Mouse (Mus musculus) CH12.LX (cell line): ENCODE measurements around the gene Cyfip2.
A peak's percentile ranks its signal among the peaks of the same experiment; 100 is the strongest.

Source experiments
- CHD2 ChIP-seq: IDR thresholded peaks from 2 replicates; pipeline ENCODE4 v1.6.1; 2011; ENCODE audit warnings: low read length, improper control_type of control experiment
- CTCF ChIP-seq, 2 experiments: IDR thresholded peaks in 1 of 2; conservative IDR thresholded peaks in 1 of 2; 2 replicates each; pipeline ENCODE4 v1.5.1; 2011 to 2012; ENCODE audit warnings: low read depth in 2 of 2, low read length in 2 of 2, improper control_type of control experiment in 1 of 2, inconsistent platforms in 1 of 2, mild to moderate bottlenecking in 1 of 2, moderate library complexity in 1 of 2
- E2F4 ChIP-seq: IDR thresholded peaks from 2 replicates; pipeline ENCODE4 v1.6.1; 2011; ENCODE audit warnings: low read depth, low read length, improper control_type of control experiment; ENCODE audit not compliant: insufficient replicate concordance
- MAX ChIP-seq: IDR thresholded peaks from 2 replicates; pipeline ENCODE4 v1.6.1; 2011; ENCODE audit warnings: low read length, improper control_type of control experiment
- POLR2A ChIP-seq: IDR thresholded peaks from 2 replicates; pipeline ENCODE4 v1.6.1; 2011; ENCODE audit warnings: low read depth, mild to moderate bottlenecking, improper control_type of control experiment, low read length
- POLR2AphosphoS2 ChIP-seq: IDR thresholded peaks from 2 replicates; pipeline ENCODE4 v1.6.1; 2011; ENCODE audit warnings: low read depth, low read length, improper control_type of control experiment
- USF1 ChIP-seq: IDR thresholded peaks from 2 replicates; pipeline ENCODE4 v1.6.1; 2014; ENCODE audit warnings: low read depth, mild to moderate bottlenecking, inconsistent platforms, low read length, improper control_type of control experiment
- ZNF384 ChIP-seq: IDR thresholded peaks from 2 replicates; pipeline ENCODE4 v1.6.1; 2012; ENCODE audit warnings: low read depth, low read length, improper control_type of control experiment, inconsistent platforms

GRCm38 (mm10) chr11:46301579-46302248 lies 10.9 kb downstream of the Cyfip2 start:
- peak in 1 of 2 experiments; percentile 29; a peak in 1 of 4 replicates for TF ChIP-seq CTCF (conservative IDR thresholded peaks at IDR 0.05 in 1 of 2, IDR thresholded peaks at IDR 0.05 in 1 of 2; ENCODE audit: low read depth in 2 of 2, low read length in 2 of 2)
- TF ChIP-seq POLR2AphosphoS2, result no peak
- no peak for TF ChIP-seq POLR2A
- no peak for TF ChIP-seq CHD2
- TF ChIP-seq USF1, result no peak
- TF ChIP-seq E2F4, result no peak
- TF ChIP-seq MAX, result no peak
- TF ChIP-seq ZNF384, result no peak
